Mouse (Mus musculus) liver, embryonic 14.5 days (tissue): Measurements from ENCODE around the gene Ppp1r9b. TPM values are rescaled to one million over a fixed set of nuclear protein-coding genes. Genes with fewer than 3 reads are reported as not detected.
A peak's percentile ranks its signal among the peaks of the same experiment; 100 is the strongest.

Source experiments
- ATAC-seq: fragments of 200-750 bp; cut with Nextera tagmentation; 2 replicates; pipeline ENCODE4 v1.8.0; 2017; ENCODE audit warnings: moderate number of reproducible peaks, mild to moderate bottlenecking, moderate library complexity; ENCODE audit not compliant: insufficient read depth
- DNase-seq, 3 experiments: peaks; one replicate each; pipeline ENCODE4 v3.0.0-alpha.2; 2012 to 2013; ENCODE audit warnings: low read depth in 3 of 3, low spot score in 3 of 3
- H3K27ac ChIP-seq: fragments of 300-500 bp; sonication (generic); 2 replicates; pipeline ENCODE4 v1.5.1; 2014; ENCODE audit warnings: moderate library complexity, mild to moderate bottlenecking, control low read depth, inconsistent platforms
- H3K27me3 ChIP-seq: fragments of 300-500 bp; sonication (generic); 2 replicates; pipeline ENCODE4 v1.6.1; 2014; ENCODE audit warnings: mild to moderate bottlenecking, low read length, moderate library complexity; ENCODE audit not compliant: control insufficient read depth, insufficient read depth
- H3K36me3 ChIP-seq: fragments of 300-500 bp; sonication (generic); replicated peaks from 2 replicates; pipeline ENCODE4 v1.6.1; 2014; ENCODE audit warnings: low read depth; ENCODE audit not compliant: control insufficient read depth, insufficient read depth
- H3K4me1 ChIP-seq, 2 experiments: fragments of 200-500 bp in 1 of 2; fragments of 300-500 bp in 1 of 2; sonication (generic) in 1 of 2; replicated peaks; 2 replicates each; pipeline ENCODE4 v1.6.1; 2012 to 2014; ENCODE audit warnings: antibody characterized with exemption in 1 of 2, inconsistent platforms in 1 of 2, low read length in 1 of 2; ENCODE audit not compliant: control insufficient read depth in 2 of 2, insufficient read depth in 2 of 2
- H3K4me2 ChIP-seq: fragments of 300-500 bp; sonication (generic); 2 replicates; pipeline ENCODE4 v1.6.1; 2014; ENCODE audit warnings: low read depth, mild to moderate bottlenecking, control low read depth, moderate library complexity
- H3K4me3 ChIP-seq, 2 experiments: fragments of 200-500 bp in 1 of 2; fragments of 300-500 bp in 1 of 2; sonication (generic) in 1 of 2; 2 replicates each; pipeline ENCODE4 v1.5.1; 2012 to 2014; ENCODE audit warnings: low read depth in 2 of 2, low read length in 2 of 2, mild to moderate bottlenecking in 2 of 2, control low read depth in 1 of 2, inconsistent platforms in 1 of 2, moderate library complexity in 1 of 2; ENCODE audit not compliant: insufficient read depth in 1 of 2
- H3K9ac ChIP-seq: fragments of 300-500 bp; sonication (generic); replicated peaks from 2 replicates; pipeline ENCODE4 v1.6.1; 2014; ENCODE audit warnings: mild to moderate bottlenecking, control low read depth, moderate library complexity
- H3K9me3 ChIP-seq: fragments of 300-500 bp; sonication (generic); 2 replicates; pipeline ENCODE4 v1.6.1; 2016; ENCODE audit warnings: low read length, mixed read lengths; ENCODE audit not compliant: control insufficient read depth
- CTCF ChIP-seq: IDR thresholded peaks from 2 replicates; pipeline ENCODE4 v1.5.1; 2016; ENCODE audit warnings: antibody characterized with exemption, low read depth, control low read depth
- EP300 ChIP-seq: IDR thresholded peaks from 2 replicates; pipeline ENCODE4 v1.6.1; 2016; ENCODE audit warnings: antibody characterized with exemption, low read depth
- WGBS: fragments of 180-500 bp; shearing (Covaris S2); extraction: QIAGEN DNeasy Blood & Tissue Kit; methylation state at CpG from one replicate; pipeline ENCODE4 v1.1.7; 2014; ENCODE audit not compliant: insufficient replicate concordance; 5-methylcytosine and 5-hydroxymethylcytosine counted together
- polyA plus RNA-seq, 2 experiments: library from polyadenylated mRNA; depleted of rRNA in 1 of 2; stranded (reverse) in 1 of 2; unstranded in 1 of 2; fragments of >200 nt; fragmentation: Nextera tagmentation in 1 of 2; extraction: Ambion mirVana in 1 of 2; gene quantifications; 2 replicates each; pipeline versions ENCODE4 v1.2.1 to v1.2.3; 2012 to 2014

Ppp1r9b gene
- polyA plus RNA-seq, 2 experiments: 8.8 to 14.9 TPM

GRCm38 (mm10) chr11:94976199-94976598, 14.6 kb upstream of the Ppp1r9b start, which contains the start of gene Sgca:
Gene Sgca (minus strand): TSS chr11:94976327.
- Histone ChIP-seq H3K4me1 (peaks cover 11 to 20% of the 10 kb centered on the region in 2 experiments), H3K27me3 (no peaks in the 10 kb centered on the region), H3K9me3 (no peaks in the 10 kb centered on the region), H3K27ac (no peak within 1 kb of the TSS), H3K4me2 (no peak within 1 kb of the TSS), H3K9ac (no peak within 1 kb of the TSS), H3K4me3 (no peak within 1 kb of the TSS), H3K36me3 (no peaks in the 10 kb centered on the region)
- ATAC-seq (no peak), DNase-seq (no peak)
- no peak for TF ChIP-seq CTCF
- no peak for TF ChIP-seq EP300
- 55% methylated on average over 5 of the region's 5 CpGs for WGBS

DNA sequence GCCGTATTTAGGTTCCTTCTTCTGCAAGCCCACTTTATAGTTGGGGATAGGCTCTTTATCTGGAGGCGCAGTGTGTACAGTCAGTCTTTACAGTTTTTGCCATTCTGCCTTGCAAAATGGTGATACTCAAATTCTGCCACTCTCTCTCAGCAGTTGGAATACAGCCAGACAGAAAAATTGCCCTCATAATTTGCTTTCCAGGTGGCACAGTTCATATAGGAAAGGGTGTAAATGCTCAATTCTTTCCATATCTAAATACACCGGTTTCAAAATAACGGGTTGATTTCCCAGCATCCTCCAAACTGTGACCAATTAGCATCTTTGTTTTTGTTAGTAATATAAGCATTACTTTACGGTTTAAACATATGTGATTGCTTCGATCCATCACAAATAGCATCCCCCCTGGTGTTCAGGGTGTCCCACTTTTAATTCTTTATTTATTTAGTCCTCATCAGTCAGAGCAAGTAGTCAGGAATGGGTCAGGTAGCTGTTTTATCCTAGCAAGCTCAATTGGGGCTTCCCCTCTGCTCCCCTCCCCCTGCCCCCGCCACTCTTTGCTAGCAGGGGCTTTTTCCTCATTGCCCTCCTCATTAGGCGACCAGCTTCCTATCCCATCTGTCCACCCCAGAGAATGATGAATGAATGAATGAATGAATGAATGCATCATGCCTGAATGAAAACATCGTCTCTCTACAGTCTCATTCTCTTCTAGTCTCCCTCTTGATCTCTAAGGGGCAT, 12.5 kb upstream of the Ppp1r9b start:
- H3K27me3 ChIP-seq: no peaks in the 10 kb centered on the region
- no peak overlapping the region for H3K9ac ChIP-seq
- DNase-seq (no peak), ATAC-seq (no peak; the same call in 1 of the 2 replicates)
- H3K4me1 ChIP-seq: peaks cover 11 to 20% of the 10 kb centered on the region in 2 experiments
- H3K4me2 ChIP-seq: peak overlapping the region; percentile 60
- H3K9me3 ChIP-seq: no peaks in the 10 kb centered on the region
- no peak overlapping the region for H3K4me3 ChIP-seq
- no peak overlapping the region for H3K27ac ChIP-seq
- no peaks in the 10 kb centered on the region for H3K36me3 ChIP-seq
- WGBS: 37% methylated on average over 9 of the region's 9 CpGs
- TF ChIP-seq EP300 (no peak), CTCF (no peak)

DNA sequence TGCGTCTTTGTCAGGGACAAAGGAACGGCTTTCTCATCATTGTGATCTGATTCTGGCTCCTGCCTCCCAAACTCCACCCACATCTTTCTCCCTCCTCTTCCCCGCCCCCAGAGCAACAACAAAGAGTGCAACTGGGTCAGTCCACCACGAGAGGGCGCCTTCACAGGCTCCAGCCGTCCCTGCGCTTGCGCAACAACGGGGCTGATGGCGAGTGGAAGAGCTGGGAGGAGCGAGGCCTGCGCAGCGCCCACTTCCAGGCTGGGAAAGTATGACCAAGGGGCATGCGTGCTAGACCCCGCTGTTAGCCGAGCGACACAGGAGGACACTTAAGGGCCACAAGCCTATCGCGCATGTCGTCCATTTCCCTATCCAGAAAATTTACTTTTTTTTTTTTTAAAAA, 11.9 kb upstream of the Ppp1r9b start:
- peak; percentile 88 to 92 (median 90) for DNase-seq
- H3K9me3 ChIP-seq: no peaks in the 10 kb centered on the region
- no peak overlapping the region; the same call in none of the 2 replicates for H3K27ac ChIP-seq
- H3K27me3 ChIP-seq: no peaks in the 10 kb centered on the region
- peak overlapping the region; percentile 19 to 25; a peak in 2 of 4 replicates for H3K4me3 ChIP-seq
- peak overlapping the region; percentile 37 for H3K9ac ChIP-seq
- 0% methylated on average over 20 of the region's 20 CpGs for WGBS
- peaks cover 11 to 20% of the 10 kb centered on the region in 2 experiments for H3K4me1 ChIP-seq
- no peak for TF ChIP-seq EP300
- peak; percentile 100 for TF ChIP-seq CTCF
- H3K36me3 ChIP-seq: no peaks in the 10 kb centered on the region
- peak; percentile 83 for ATAC-seq
- H3K4me2 ChIP-seq: peak overlapping the region; percentile 60

DNA sequence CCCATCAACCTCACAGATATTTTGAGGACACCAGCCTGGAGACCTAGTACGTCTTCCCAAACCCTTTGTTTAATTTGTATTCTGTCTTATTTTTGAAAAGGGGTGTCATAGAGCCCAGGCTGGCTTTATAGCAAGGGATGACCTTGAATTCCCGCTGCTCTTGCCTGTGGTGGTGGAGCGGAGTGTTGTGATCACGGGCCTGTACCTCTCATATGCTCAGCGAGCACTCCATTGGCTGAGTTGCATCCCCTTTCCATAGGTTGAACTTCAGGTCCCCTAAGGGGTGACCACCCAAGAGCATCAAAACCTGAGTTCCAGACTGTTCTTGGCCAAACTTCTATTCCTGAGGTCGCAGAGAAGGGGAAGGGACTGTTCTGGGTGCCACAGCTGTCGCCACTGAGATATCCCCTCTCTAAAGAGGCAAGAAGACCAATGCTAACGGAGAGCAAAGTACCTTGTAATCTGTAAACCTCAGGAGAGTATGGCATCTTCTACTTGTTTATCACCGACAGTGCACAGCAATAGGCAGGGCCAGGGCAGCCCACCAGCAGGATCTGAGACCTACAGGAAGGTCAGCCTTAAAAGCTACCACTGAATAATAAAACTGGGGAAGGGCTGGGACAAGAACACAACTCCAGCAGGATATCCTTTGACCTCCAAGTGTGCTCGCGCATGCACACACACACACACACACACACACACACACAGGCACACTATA, 11.2 kb upstream of the Ppp1r9b start:
- DNase-seq (no peak), ATAC-seq (peak; percentile 71)
- H3K27me3 ChIP-seq: no peaks in the 10 kb centered on the region
- WGBS: 52% methylated on average over 11 of the region's 11 CpGs
- no peaks in the 10 kb centered on the region for H3K36me3 ChIP-seq
- H3K4me1 ChIP-seq: peaks cover 17 to 26% of the 10 kb centered on the region in 2 experiments
- peak overlapping the region; percentile 35 for H3K27ac ChIP-seq
- H3K4me2 ChIP-seq: peak overlapping the region; percentile 60
- H3K4me3 ChIP-seq: peak overlapping the region in 1 of 2 experiments; percentile 25; a peak in 1 of 4 replicates
- H3K9me3 ChIP-seq: no peaks in the 10 kb centered on the region
- no peak for TF ChIP-seq CTCF
- TF ChIP-seq EP300: peak; percentile 66; the same call in 1 of the 2 replicates
- peak overlapping the region; percentile 37 for H3K9ac ChIP-seq

- no peak overlapping the region for H3K9ac ChIP-seq
- H3K4me2 ChIP-seq: no peak overlapping the region
- TF ChIP-seq EP300: no peak
- no peak for TF ChIP-seq CTCF
- ATAC-seq: no peak
- DNase-seq: no peak
- no peak overlapping the region for H3K4me3 ChIP-seq
- no peaks in the 10 kb centered on the region for H3K36me3 ChIP-seq
- WGBS: 47% methylated on average over 1 of the region's 1 CpGs
- no peak overlapping the region for H3K27ac ChIP-seq
- no peaks in the 10 kb centered on the region for H3K27me3 ChIP-seq
- no peaks in the 10 kb centered on the region for H3K9me3 ChIP-seq
- peaks cover 34 to 50% of the 10 kb centered on the region in 2 experiments for H3K4me1 ChIP-seq
These were observed 5.7 kb upstream of the Ppp1r9b start for GRCm38 (mm10) chr11:94985140-94985539.
